Mouse (Mus musculus) activated CD4-positive, CD25-positive, alpha-beta regulatory T cell, adult 4 months (primary cell): Measurements from ENCODE around the gene Ddx27. TPM values are rescaled to one million over a fixed set of nuclear protein-coding genes. Genes with fewer than 3 reads are reported as not detected.

Source experiments
- ATAC-seq: one replicate; pipeline ENCODE4 v1.8.0; 2017
- polyA plus RNA-seq, 2 experiments: library from polyadenylated mRNA; unstranded; fragments of 100-300 nt; shearing (Covaris generic); gene quantifications; one replicate each; pipeline ENCODE4 v1.2.1; 2017

Gene Ddx27
- polyA plus RNA-seq, 2 experiments from 2014 or later, result 29.8 to 39.5 TPM

GRCm38 (mm10) chr2:167063906-167064496 is 49.0 kb downstream of the Ddx27 start:
- no peak for ATAC-seq

GRCm38 (mm10) chr2:167064601-167065295 is 49.8 kb downstream of the Ddx27 start:
- no peak for ATAC-seq

GRCm38 (mm10) chr2:167066031-167066430 is 51.0 kb downstream of the Ddx27 start:
- no peak for ATAC-seq

GRCm38 (mm10) chr2:167066528-167067516 is 51.8 kb downstream of the Ddx27 start:
- no peak for ATAC-seq

GRCm38 (mm10) chr2:167067575-167067974 is 52.6 kb downstream of the Ddx27 start:
- no peak for ATAC-seq

GRCm38 (mm10) chr2:167070341-167070740 is 55.3 kb downstream of the Ddx27 start:
- ATAC-seq, result no peak

GRCm38 (mm10) chr2:167071266-167071640 is 56.3 kb downstream of the Ddx27 start:
- no peak for ATAC-seq

GRCm38 (mm10) chr2:167071641-167072601 is 56.9 kb downstream of the Ddx27 start:
- peak; percentile 82 for ATAC-seq

- no peak for ATAC-seq
These were observed 59.6 kb downstream of the Ddx27 start for GRCm38 (mm10) chr2:167074587-167074986.

GRCm38 (mm10) chr2:167076352-167076751 is 61.4 kb downstream of the Ddx27 start:
- no peak for ATAC-seq

GRCm38 (mm10) chr2:167076759-167077158 is 61.8 kb downstream of the Ddx27 start:
- no peak for ATAC-seq

- no peak for ATAC-seq
These were observed 62.4 kb downstream of the Ddx27 start for GRCm38 (mm10) chr2:167077199-167077962.

GRCm38 (mm10) chr2:167078486-167078885 is 63.5 kb downstream of the Ddx27 start:
- no peak for ATAC-seq

GRCm38 (mm10) chr2:167078931-167079495 is 64.0 kb downstream of the Ddx27 start:
- ATAC-seq, result no peak

- no peak for ATAC-seq
These were observed 64.7 kb downstream of the Ddx27 start for GRCm38 (mm10) chr2:167079535-167080257.

GRCm38 (mm10) chr2:167080387-167080786 is 65.4 kb downstream of the Ddx27 start:
- ATAC-seq, result no peak

- no peak for ATAC-seq
These were observed 66.1 kb downstream of the Ddx27 start for GRCm38 (mm10) chr2:167081135-167081534.

GRCm38 (mm10) chr2:167081639-167082038 is 66.6 kb downstream of the Ddx27 start:
- ATAC-seq, result peak; percentile 79
